Mouse (Mus musculus) CD4-positive, CD25-positive, alpha-beta regulatory T cell (primary cell): ENCODE data around the gene Zfyve9. TPM values are rescaled to one million over a fixed set of nuclear protein-coding genes. Genes with fewer than 3 reads are reported as not detected.

Source experiments
- polyA plus RNA-seq: library from polyadenylated mRNA; unstranded; fragments of 100-300 nt; shearing (Covaris generic); gene quantifications from one replicate; pipeline ENCODE4 v1.2.1, GENCODE M21; 2017

The Zfyve9 gene
- polyA plus RNA-seq: 0.41 TPM

DNA sequence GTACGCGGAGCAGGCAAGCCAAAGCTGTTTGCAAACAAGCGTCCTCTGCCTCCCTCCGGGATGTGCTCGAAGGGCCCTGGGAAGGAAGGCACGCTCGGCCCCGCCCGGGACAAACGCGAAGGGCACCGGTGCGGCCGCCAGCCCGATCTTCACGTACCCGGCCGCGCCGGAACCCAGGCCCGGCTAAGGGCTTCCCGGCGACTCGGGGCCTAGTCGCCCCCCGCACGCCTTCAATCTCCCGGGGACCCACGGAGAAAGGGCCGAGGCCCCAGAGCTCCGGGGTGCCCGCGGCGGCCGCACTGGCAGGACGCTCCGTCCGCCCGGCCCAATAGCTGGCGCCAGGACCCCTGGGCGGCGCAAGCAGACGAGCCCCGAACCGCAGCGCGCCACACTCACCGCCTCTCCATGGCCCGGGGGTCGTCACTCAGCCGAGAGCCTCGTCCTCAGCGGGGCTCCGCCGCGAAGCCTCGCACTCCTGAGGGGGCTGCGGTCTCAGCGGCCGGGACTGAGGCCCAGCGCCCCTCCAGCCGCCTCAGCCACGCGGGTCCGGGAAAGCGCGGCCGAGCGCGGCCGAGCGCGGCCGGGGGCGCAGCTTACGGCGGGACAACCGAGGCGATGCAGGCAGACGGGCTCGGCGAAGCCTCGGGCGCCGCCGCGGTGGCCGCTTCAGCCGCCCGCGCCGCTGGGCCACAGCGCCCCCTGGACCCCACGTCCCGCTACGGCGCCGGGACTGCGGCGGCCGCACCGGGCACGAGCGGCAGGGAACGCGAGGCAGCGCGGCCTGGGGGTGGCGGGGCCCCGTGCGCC, at the start of gene Zfyve9:
TSS of gene Zfyve9 (minus strand) at position 742 of the 807 bp plus-strand sequence.

GRCm38 (mm10) chr4:108719349-108719748, 61.2 kb downstream of the Zfyve9 start, which contains the start of gene 3110021N24Rik:
3110021N24Rik (plus strand) TSS chr4:108719649.

GRCm38 (mm10) chr4:108619587-108620341, 160.8 kb downstream of the Zfyve9 start, which contains the start of gene Cc2d1b:
Cc2d1b (plus strand) TSS chr4:108619940.

Other genes with a start within 250 kb of the Zfyve9 start
- gene Prpf38a, start 201.5 kb downstream of the Zfyve9 start, polyA plus RNA-seq: 56.8 TPM
- 2.0 TPM for gene Orc1, start 201.4 kb downstream of the Zfyve9 start, polyA plus RNA-seq
- 93.0 TPM for gene Cc2d1b, start 160.9 kb downstream of the Zfyve9 start, polyA plus RNA-seq
- gene 3110021N24Rik, start 61.1 kb downstream of the Zfyve9 start, polyA plus RNA-seq: not detected
- 74.8 TPM for gene Btf3l4, start 52.8 kb upstream of the Zfyve9 start, polyA plus RNA-seq
- gene Txndc12, start 53.8 kb upstream of the Zfyve9 start, polyA plus RNA-seq: 31.3 TPM
- 55.4 TPM for gene Kti12, start 67.0 kb upstream of the Zfyve9 start, polyA plus RNA-seq
- 0.51 TPM for gene A730015C16Rik, start 67.8 kb upstream of the Zfyve9 start, polyA plus RNA-seq
- gene Rab3b, start 98.3 kb upstream of the Zfyve9 start, polyA plus RNA-seq: 0.05 TPM
- gene Nrd1, start 219.9 kb upstream of the Zfyve9 start, polyA plus RNA-seq: 122 TPM